Mouse (Mus musculus) hindbrain, embryonic 12.5 days (tissue): ENCODE measurements around the gene Fbln1. TPM values are rescaled to one million over a fixed set of nuclear protein-coding genes. Genes with fewer than 3 reads are reported as not detected.

Experiments
- ATAC-seq: fragments of 200-750 bp; cut with Nextera tagmentation; 2 replicates; pipeline ENCODE4 v1.8.0; 2017; ENCODE audit warnings: moderate TSS enrichment; ENCODE audit not compliant: low FRiP score
- H3K27ac ChIP-seq: fragments of 300-500 bp; sonication (generic); 2 replicates; pipeline ENCODE4 v1.5.1; 2016; ENCODE audit warnings: mild to moderate bottlenecking
- H3K27me3 ChIP-seq: fragments of 300-500 bp; sonication (generic); 2 replicates; pipeline ENCODE4 v1.6.1; 2016; ENCODE audit warnings: mild to moderate bottlenecking
- H3K36me3 ChIP-seq: fragments of 300-500 bp; sonication (generic); 2 replicates; pipeline ENCODE4 v1.6.1; 2016; ENCODE audit warnings: mild to moderate bottlenecking
- H3K4me1 ChIP-seq: fragments of 300-500 bp; sonication (generic); 2 replicates; pipeline ENCODE4 v1.6.1; 2016
- H3K4me2 ChIP-seq: fragments of 300-500 bp; sonication (generic); replicated peaks from 2 replicates; pipeline ENCODE4 v1.6.1; 2016; ENCODE audit warnings: mild to moderate bottlenecking
- H3K4me3 ChIP-seq: fragments of 300-500 bp; sonication (generic); 2 replicates; pipeline ENCODE4 v1.5.1; 2016; ENCODE audit warnings: mild to moderate bottlenecking
- H3K9ac ChIP-seq: fragments of 300-500 bp; sonication (generic); 2 replicates; pipeline ENCODE4 v1.6.1; 2016; ENCODE audit warnings: mild to moderate bottlenecking, moderate library complexity
- H3K9me3 ChIP-seq: fragments of 300-500 bp; sonication (generic); replicated peaks from 2 replicates; pipeline ENCODE4 v1.6.1; 2016; ENCODE audit warnings: mild to moderate bottlenecking
- WGBS: fragments of 180-500 bp; shearing (Covaris S2); methylation state at CpG from one replicate; pipeline ENCODE4 v1.1.7; 2016; 5-methylcytosine and 5-hydroxymethylcytosine counted together
- polyA plus RNA-seq: library from polyadenylated mRNA; unstranded; fragments of >200 nt; fragmentation: Nextera tagmentation; extraction: Ambion mirVana; gene quantifications from 2 replicates; pipeline ENCODE4 v1.2.1, GENCODE M21; 2016

Fbln1 gene
- polyA plus RNA-seq, 1 experiment from 2014 or later = 110 TPM

DNA sequence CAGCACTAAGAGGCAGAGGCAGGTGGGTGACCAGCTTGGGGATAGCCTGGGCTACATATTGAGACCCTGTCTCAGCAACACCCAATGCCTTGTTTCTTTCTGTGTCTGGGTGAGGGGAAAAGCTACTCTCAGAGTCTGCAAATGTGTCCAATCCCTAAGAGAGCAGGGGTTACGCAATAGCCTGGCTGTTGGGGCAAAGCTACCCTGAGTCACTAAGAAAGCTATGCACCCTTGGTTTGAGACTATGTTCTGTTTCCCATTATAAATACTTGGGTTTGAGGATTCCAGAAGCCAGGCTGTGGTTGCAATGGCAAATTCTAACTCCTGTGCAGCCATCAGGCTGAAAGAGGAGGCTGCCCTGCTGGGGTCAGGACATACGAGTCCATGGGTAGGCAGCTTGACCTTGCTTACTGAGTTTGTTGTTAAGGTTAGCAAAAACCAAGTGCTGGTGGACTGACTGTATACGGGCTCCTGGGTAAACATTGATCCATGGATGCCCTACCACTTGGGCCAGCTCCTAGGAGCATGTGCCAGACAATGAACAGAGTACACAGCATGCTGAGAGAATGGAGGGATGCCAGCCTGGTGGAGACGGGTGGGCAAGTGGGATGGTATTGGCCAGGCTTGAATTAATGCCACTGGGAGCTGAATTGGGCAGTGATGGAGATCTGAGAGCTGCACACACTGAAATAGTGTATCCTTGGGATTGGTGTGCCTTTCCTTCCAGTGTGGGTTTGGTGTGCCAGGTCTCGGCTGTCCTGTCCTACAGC, 39.7 kb downstream of the Fbln1 start:
- H3K9ac ChIP-seq = no peak overlapping the region
- H3K9me3 ChIP-seq = no peaks in the 10 kb centered on the region
- H3K4me1 ChIP-seq = no peaks in the 10 kb centered on the region
- no peak overlapping the region for H3K4me2 ChIP-seq
- H3K4me3 ChIP-seq = no peak overlapping the region
- no peak overlapping the region for H3K27ac ChIP-seq
- 92% methylated on average over 5 of the region's 5 CpGs for WGBS
- H3K36me3 ChIP-seq = peaks cover 48% of the 10 kb centered on the region
- no peaks in the 10 kb centered on the region for H3K27me3 ChIP-seq
- no peak for ATAC-seq

DNA sequence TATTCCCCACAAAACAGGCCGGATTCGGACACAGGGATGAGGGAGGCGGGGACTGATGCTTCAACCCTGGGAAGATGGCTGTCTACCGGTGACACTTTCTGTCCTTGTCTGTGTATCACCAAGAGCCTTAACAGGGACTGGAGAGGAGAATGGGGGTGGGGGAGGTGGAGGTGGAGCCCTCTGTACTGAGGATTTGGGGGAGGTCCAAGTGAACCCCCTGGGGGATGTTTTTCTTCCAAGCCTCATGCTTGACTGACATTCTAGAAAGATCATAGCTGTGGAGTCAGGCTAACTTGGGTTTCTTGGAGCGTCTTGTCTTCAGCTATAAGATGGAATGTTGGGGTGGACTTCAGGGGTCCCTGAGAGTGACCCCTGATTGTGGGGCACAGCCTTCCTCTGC, 40.3 kb downstream of the Fbln1 start:
- H3K36me3 ChIP-seq = peaks cover 48% of the 10 kb centered on the region
- no peak overlapping the region for H3K4me2 ChIP-seq
- no peak for ATAC-seq
- no peaks in the 10 kb centered on the region for H3K9me3 ChIP-seq
- no peaks in the 10 kb centered on the region for H3K27me3 ChIP-seq
- no peak overlapping the region for H3K9ac ChIP-seq
- 91% methylated on average over 5 of the region's 5 CpGs for WGBS
- no peak overlapping the region for H3K27ac ChIP-seq
- no peak overlapping the region for H3K4me3 ChIP-seq
- H3K4me1 ChIP-seq = no peaks in the 10 kb centered on the region

DNA sequence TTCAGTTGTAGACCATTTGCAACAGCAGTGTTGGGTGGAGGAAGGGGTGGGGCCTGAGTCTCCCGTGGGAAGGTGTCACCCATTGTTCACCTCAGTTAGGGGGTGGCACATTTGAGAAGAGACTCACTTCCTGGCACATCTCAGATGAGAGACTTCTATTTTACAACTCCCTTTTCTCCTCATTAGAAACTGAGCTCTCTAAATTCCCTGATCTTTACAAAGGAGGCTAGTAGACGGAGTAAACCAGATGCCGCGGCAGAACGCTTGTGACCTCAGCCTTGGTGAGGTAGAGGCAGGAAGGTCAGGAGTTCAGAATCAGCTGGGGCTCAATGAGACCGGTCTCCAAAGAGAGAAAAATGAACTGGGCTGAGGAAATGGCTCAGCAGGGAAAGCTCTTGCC, 41.2 kb downstream of the Fbln1 start:
- H3K4me1 ChIP-seq = no peaks in the 10 kb centered on the region
- H3K27me3 ChIP-seq = no peaks in the 10 kb centered on the region
- H3K36me3 ChIP-seq = peaks cover 45% of the 10 kb centered on the region
- no peaks in the 10 kb centered on the region for H3K9me3 ChIP-seq
- 70% methylated on average over 6 of the region's 6 CpGs for WGBS
- no peak overlapping the region for H3K9ac ChIP-seq
- no peak overlapping the region for H3K27ac ChIP-seq
- ATAC-seq = no peak
- no peak overlapping the region for H3K4me3 ChIP-seq
- H3K4me2 ChIP-seq = no peak overlapping the region

DNA sequence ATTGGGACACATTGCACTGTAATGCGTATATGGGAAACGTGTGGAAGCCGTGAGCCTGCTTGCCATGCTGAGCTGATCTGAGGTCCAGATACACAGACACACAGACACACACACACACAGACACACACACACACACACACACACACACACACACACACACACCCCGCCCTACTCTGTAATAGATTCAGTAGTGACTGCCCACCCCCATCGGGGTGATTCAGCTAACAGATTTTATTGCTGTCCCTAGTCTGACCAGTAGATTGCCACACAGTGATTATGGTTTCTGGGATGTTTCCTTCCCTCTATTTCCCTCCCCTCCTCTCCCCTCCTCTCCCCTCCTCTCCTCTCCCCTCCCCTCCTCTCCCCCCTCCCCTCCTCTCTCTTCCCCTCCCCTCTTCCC, 42.6 kb downstream of the Fbln1 start:
- no peaks in the 10 kb centered on the region for H3K9me3 ChIP-seq
- ATAC-seq = no peak

DNA sequence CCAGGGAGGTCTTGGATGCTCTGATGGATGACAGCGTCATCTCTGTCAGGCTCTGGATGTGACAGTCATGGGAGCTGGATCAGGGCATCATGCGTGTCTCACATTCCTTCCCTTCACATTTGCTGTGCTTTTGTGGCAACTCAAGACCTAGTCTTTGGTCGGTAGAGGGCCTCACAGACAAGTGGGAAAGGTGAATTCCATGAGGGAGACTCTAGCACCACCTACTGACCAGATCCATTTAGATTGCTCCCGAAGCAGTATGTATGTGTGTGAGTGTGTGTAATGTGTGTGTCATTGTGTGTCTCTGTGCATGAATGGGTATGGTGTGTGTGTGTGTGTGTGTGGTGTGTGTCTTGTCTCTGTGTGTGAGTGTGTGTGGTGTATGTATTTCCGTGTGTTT, 43.5 kb downstream of the Fbln1 start:
- WGBS = 60% methylated on average over 5 of the region's 5 CpGs
- H3K27me3 ChIP-seq = no peaks in the 10 kb centered on the region
- no peaks in the 10 kb centered on the region for H3K9me3 ChIP-seq
- no peak overlapping the region for H3K9ac ChIP-seq
- H3K36me3 ChIP-seq = peaks cover 30% of the 10 kb centered on the region
- H3K4me2 ChIP-seq = no peak overlapping the region
- no peak for ATAC-seq
- no peaks in the 10 kb centered on the region for H3K4me1 ChIP-seq
- H3K27ac ChIP-seq = no peak overlapping the region
- H3K4me3 ChIP-seq = no peak overlapping the region

More for the DNA sequence above, 42.6 kb downstream of the Fbln1 start:
- Histone ChIP-seq H3K27ac (no peak overlapping the region), H3K36me3 (peaks cover 37% of the 10 kb centered on the region), H3K4me3 (no peak overlapping the region), H3K27me3 (no peaks in the 10 kb centered on the region), H3K9ac (no peak overlapping the region), H3K4me1 (no peaks in the 10 kb centered on the region), H3K4me2 (no peak overlapping the region)
- WGBS = 96% methylated on average over 5 of the region's 5 CpGs

DNA sequence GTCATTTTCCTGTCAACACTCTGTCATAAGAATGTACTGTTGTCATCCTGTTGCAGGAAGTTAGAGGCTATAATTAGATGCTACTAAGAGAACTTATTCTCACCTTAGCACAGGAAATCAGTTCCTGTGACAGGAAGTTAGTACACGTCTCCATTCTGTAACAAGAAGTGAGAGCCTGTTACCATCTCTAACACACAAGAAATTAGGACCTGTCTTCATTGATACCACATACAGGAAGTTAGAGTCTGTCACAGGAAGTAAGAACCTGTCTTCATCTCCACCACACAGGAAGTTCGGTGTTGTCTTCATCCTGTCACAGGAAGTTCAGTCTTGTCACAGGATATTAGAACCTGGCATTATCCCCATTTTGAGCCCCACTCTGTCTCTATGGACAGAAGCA, 44.7 kb downstream of the Fbln1 start:
- no peaks in the 10 kb centered on the region for H3K27me3 ChIP-seq
- no peak overlapping the region for H3K4me3 ChIP-seq
- no peak for ATAC-seq
- H3K4me2 ChIP-seq = no peak overlapping the region
- H3K4me1 ChIP-seq = no peaks in the 10 kb centered on the region
- 85% methylated on average over 2 of the region's 2 CpGs for WGBS
- H3K36me3 ChIP-seq = peaks cover 22% of the 10 kb centered on the region
- no peaks in the 10 kb centered on the region for H3K9me3 ChIP-seq
- H3K9ac ChIP-seq = no peak overlapping the region
- no peak overlapping the region for H3K27ac ChIP-seq

DNA sequence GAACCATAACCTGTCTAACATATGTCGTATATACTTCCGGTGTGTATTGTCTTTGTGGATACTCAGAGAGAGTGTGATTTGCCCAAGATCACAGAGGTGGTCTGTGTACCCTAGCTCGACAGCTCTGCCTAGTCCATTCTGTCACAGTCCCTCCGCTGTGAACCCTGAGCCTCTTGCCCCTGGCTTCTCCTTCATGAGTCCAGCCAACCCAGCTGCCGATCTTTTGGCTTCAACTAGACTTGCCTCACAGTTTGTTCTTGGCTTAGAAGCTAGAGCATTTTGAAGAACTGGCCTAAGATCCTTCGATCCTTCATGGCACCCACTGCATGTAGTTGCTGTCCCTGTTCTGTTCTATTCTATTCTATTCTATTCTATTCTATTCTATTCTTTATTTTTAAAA, 46.7 kb downstream of the Fbln1 start:
- Histone ChIP-seq H3K27ac (no peak overlapping the region), H3K4me2 (no peak overlapping the region), H3K9ac (no peak overlapping the region), H3K9me3 (no peaks in the 10 kb centered on the region), H3K4me3 (no peak overlapping the region), H3K36me3 (peaks cover 20% of the 10 kb centered on the region; the same call in 1 of the 2 replicates), H3K27me3 (no peaks in the 10 kb centered on the region), H3K4me1 (no peaks in the 10 kb centered on the region)
- 95% methylated on average over 6 of the region's 6 CpGs for WGBS
- ATAC-seq = no peak

DNA sequence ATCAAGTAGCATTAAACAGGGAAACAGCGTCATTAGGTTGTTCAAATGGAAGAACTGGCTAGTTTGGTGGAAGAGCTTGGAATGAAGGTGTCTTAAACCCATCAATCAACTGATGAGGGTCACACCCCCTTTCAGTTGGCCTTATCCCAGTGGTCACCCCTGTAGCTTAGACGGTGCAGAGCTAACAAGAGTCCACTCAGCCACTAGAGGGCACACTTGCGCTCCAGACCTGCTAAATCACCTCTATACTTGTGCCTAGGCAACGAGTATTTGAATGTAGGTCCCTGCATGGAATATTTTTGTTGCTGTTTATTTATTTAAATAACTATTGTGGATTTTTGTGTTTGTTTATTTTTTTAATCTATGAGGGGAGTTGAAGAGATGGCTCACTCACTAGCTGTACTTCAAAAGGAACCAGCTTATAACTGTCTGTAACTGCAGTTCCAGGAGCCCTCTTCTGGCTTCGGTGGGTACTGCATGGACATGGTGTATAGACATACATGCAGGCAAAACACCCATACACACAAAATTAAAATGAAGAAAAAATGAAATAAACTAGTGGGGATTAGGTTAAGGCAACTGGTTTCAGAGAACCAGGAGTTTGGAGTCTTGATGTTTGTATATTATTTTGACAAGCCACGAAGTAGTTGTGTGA, 52.2 kb downstream of the Fbln1 start:
- H3K9ac ChIP-seq = no peak overlapping the region
- peaks cover 5% of the 10 kb centered on the region; the same call in 1 of the 2 replicates for H3K9me3 ChIP-seq
- H3K36me3 ChIP-seq = peaks cover 7% of the 10 kb centered on the region; the same call in 1 of the 2 replicates
- no peaks in the 10 kb centered on the region for H3K27me3 ChIP-seq
- WGBS = 77% methylated on average over 6 of the region's 6 CpGs
- H3K4me1 ChIP-seq = no peaks in the 10 kb centered on the region
- no peak overlapping the region for H3K27ac ChIP-seq
- no peak for ATAC-seq
- H3K4me2 ChIP-seq = no peak overlapping the region
- no peak overlapping the region for H3K4me3 ChIP-seq

DNA sequence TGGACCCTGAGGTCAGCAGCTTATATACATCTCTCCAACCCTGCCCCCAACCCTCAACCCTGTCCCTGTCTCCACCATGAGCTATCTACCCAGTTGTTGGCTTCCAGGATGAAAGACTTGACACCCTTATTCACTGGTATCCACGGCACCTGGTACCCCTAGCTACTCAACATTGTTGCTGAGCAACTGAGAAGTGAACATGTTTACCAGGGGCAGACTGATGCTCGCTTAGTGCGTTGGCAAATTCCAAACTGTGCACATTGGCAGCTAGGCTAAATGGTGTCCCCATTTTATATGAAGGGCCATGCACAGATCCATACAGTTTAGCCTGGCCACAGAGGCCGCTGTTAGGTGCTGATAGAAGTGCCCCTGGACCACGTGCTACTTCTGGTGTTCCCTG, 57.1 kb downstream of the Fbln1 start:
- Histone ChIP-seq H3K4me2 (no peak overlapping the region), H3K36me3 (no peaks in the 10 kb centered on the region), H3K4me3 (no peak overlapping the region), H3K27me3 (no peaks in the 10 kb centered on the region), H3K27ac (no peak overlapping the region), H3K9me3 (peaks cover 5% of the 10 kb centered on the region; the same call in 1 of the 2 replicates), H3K4me1 (no peaks in the 10 kb centered on the region), H3K9ac (no peak overlapping the region)
- ATAC-seq = no peak
- WGBS = 87% methylated on average over 5 of the region's 5 CpGs

DNA sequence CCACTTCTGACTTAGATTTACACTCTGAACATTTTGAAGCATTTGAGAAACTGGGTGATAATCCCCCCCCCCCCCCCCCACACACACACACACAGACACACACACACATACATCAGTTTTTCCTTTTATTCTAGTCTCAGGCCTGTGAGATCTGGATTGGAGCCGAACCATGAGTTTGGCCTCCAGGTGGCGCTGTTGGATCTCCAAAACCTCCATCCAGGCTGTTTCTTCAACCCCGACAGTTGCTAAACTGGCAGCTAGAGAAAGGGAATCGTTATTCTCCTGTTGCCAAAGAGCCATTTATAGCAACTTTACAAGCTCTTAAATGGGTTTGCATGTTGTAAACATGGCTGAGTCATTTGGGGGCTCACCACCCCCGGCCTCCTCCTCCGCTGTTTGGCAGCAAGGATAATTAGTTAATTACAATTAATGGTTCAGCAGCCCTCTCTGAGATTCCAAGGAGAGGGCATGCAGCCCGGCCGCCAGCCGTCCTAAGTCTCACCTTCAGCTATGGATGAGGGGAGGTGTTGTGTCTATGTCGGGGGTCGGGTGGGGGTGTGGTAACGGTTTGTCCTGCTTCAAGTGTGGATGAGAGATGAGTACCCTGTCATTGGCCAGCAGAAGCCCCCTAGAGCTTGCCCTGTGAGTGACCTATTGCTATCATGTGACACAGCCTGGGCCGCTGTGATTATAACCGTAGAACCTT, 61.1 kb downstream of the Fbln1 start:
- Histone ChIP-seq H3K4me1 (no peaks in the 10 kb centered on the region), H3K4me3 (no peak overlapping the region), H3K4me2 (no peak overlapping the region), H3K27me3 (no peaks in the 10 kb centered on the region), H3K27ac (no peak overlapping the region), H3K36me3 (no peaks in the 10 kb centered on the region), H3K9me3 (no peaks in the 10 kb centered on the region), H3K9ac (no peak overlapping the region)
- ATAC-seq = no peak
- WGBS = 53% methylated on average over 14 of the region's 14 CpGs

DNA sequence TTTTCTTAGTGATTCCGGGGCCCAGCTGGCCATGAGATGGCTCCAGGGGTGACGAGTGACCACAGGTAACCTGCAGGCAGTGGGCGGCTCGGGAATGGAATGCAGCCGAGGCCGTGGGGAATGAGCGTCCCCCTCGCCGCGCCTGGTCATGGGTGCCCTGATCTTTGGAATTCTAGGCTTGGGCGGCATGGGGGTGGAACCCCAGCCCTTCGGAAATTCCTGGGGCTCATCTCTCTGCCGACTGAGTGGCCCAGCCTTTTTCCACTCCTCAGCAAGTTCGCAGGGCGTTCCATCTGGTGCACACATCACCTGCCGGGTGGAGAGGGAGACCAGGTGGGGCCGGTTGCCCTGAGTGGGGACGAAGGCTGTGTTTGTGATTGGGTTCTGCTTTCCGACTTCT, 62.1 kb downstream of the Fbln1 start:
- Histone ChIP-seq H3K27me3 (no peaks in the 10 kb centered on the region), H3K36me3 (no peaks in the 10 kb centered on the region), H3K4me1 (peaks cover 7% of the 10 kb centered on the region), H3K9me3 (no peaks in the 10 kb centered on the region), H3K9ac (no peak overlapping the region), H3K4me3 (no peak overlapping the region), H3K27ac (no peak overlapping the region), H3K4me2 (no peak overlapping the region)
- no peak for ATAC-seq
- 91% methylated on average over 19 of the region's 19 CpGs for WGBS

DNA sequence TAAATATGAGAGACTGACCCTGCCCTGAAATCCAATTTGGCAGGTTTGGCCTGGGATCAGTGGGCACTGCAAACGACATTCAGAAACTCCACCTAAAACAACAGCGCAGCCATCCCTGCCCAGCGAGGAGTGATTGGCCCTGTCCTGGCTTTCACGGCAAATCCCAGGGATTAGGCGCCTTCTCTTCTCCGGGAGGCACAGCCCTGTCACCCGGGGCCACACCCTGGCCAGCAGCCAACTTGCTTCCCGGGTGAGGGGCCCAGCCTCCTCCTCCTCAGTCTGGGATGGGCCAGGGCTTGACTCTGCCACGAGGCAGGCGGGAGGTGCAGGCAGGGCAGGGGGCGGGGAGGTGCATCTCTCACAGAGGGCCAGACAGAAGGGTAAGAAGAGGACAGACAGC, 67.2 kb downstream of the Fbln1 start:
- 43% methylated on average over 11 of the region's 11 CpGs for WGBS
- ATAC-seq = 0 out of 2 replicates have a peak, but pooled peaks have one; percentile 16
- H3K4me2 ChIP-seq = no peak overlapping the region

More for the DNA sequence above, 67.2 kb downstream of the Fbln1 start:
- no peaks in the 10 kb centered on the region for H3K36me3 ChIP-seq
- H3K9me3 ChIP-seq = no peaks in the 10 kb centered on the region
- H3K4me1 ChIP-seq = peaks cover 18% of the 10 kb centered on the region
- H3K9ac ChIP-seq = no peak overlapping the region
- no peak overlapping the region for H3K4me3 ChIP-seq
- H3K27ac ChIP-seq = no peak overlapping the region
- H3K27me3 ChIP-seq = no peaks in the 10 kb centered on the region
